Mouse (Mus musculus): Measurements from ENCODE around the gene Asb17.

DNA sequence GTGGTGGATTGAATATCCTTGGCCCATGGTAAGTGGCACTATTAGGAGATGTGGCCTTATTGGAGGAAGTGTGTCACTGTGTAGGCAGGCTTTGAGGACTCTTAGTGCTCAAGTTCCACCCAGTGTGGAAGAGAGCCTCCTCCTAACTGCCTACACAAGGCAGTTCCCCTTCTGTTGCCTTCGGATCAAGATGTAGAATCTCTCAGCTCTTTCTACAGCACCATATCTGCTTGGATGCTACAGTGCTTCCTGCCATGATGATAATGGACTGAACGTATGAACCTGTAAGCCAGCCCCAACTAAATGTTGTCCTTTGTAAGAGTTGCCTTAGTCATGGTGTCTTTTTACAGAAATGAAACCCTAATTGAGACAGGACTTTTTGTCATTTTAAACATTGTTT is 1.5 kb downstream of the Asb17 start:
- TF ChIP-seq GATA1 (IDR thresholded peaks at IDR 0.05; ENCODE audit: borderline replicate concordance, low read length) (no peak), FLI1 (IDR thresholded peaks at IDR 0.05; ENCODE audit: low read length) (no peak)

Data from megakaryocyte, embryonic 14.5 days (primary cell).